Mouse (Mus musculus) liver, embryonic 15.5 days (tissue): ENCODE results near the gene Eif3j1. TPM values are rescaled to one million over a fixed set of nuclear protein-coding genes. Genes with fewer than 3 reads are reported as not detected.
"Not testable (repeated sequence)": the region's sequence is repeated elsewhere in the genome, so short reads cannot be mapped to it uniquely, and the experiment has no call there.

Source experiments
- ATAC-seq: fragments of 200-750 bp; cut with Nextera tagmentation; 2 replicates; pipeline ENCODE4 v1.8.0; 2017; ENCODE audit warnings: moderate number of reproducible peaks, mild to moderate bottlenecking, moderate library complexity; ENCODE audit not compliant: insufficient read depth
- H3K27ac ChIP-seq: fragments of 300-500 bp; sonication (generic); replicated peaks from 2 replicates; pipeline ENCODE4 v1.5.1; 2015; ENCODE audit warnings: mild to moderate bottlenecking, inconsistent platforms
- H3K27me3 ChIP-seq: fragments of 300-500 bp; sonication (generic); 2 replicates; pipeline ENCODE4 v1.6.1; 2015; ENCODE audit warnings: mild to moderate bottlenecking, inconsistent platforms
- H3K36me3 ChIP-seq: fragments of 300-500 bp; sonication (generic); replicated peaks from 2 replicates; pipeline ENCODE4 v1.6.1; 2015; ENCODE audit warnings: moderate library complexity, mild to moderate bottlenecking, inconsistent platforms
- H3K4me1 ChIP-seq: fragments of 300-500 bp; sonication (generic); replicated peaks from 2 replicates; pipeline ENCODE4 v1.6.1; 2015; ENCODE audit warnings: inconsistent platforms
- H3K4me2 ChIP-seq: fragments of 300-500 bp; sonication (generic); 2 replicates; pipeline ENCODE4 v1.6.1; 2015; ENCODE audit warnings: moderate library complexity, mild to moderate bottlenecking, inconsistent platforms
- H3K4me3 ChIP-seq: fragments of 300-500 bp; sonication (generic); replicated peaks from 2 replicates; pipeline ENCODE4 v1.5.1; 2015; ENCODE audit warnings: mild to moderate bottlenecking, inconsistent platforms
- H3K9ac ChIP-seq: fragments of 300-500 bp; sonication (generic); 2 replicates; pipeline ENCODE4 v1.6.1; 2015; ENCODE audit warnings: moderate library complexity, mild to moderate bottlenecking, inconsistent platforms
- H3K9me3 ChIP-seq: fragments of 300-500 bp; sonication (generic); replicated peaks from 2 replicates; pipeline ENCODE4 v1.6.1; 2016; ENCODE audit warnings: inconsistent platforms
- WGBS: fragments of 180-500 bp; shearing (Covaris S2); methylation state at CpG from one replicate; pipeline ENCODE4 v1.1.7; 2015; ENCODE audit warnings: mixed read lengths; ENCODE audit not compliant: insufficient replicate concordance; 5-methylcytosine and 5-hydroxymethylcytosine counted together
- polyA plus RNA-seq: library from polyadenylated mRNA; unstranded; fragments of >200 nt; fragmentation: Nextera tagmentation; extraction: Ambion mirVana; gene quantifications from 2 replicates; pipeline ENCODE4 v1.2.1, GENCODE M21; 2015

The Eif3j1 gene
- polyA plus RNA-seq, 1 experiment from 2014 or later = 8.7 TPM

- Histone ChIP-seq H3K9ac (no peak overlapping the region), H3K27me3 (no peaks in the 10 kb centered on the region), H3K36me3 (peaks cover 61% of the 10 kb centered on the region), H3K9me3 (no peaks in the 10 kb centered on the region), H3K27ac (no peak overlapping the region), H3K4me3 (no peak overlapping the region), H3K4me2 (no peak overlapping the region), H3K4me1 (no peaks in the 10 kb centered on the region)
- 77% methylated on average over 11 of the region's 11 CpGs for WGBS
- ATAC-seq = no peak
Measured at GRCm38 (mm10) chr2:122059365-122060115, 31.2 kb downstream of the Eif3j1 start.

GRCm38 (mm10) chr2:122065200-122065969 is 37.0 kb downstream of the Eif3j1 start:
- peaks cover 53% of the 10 kb centered on the region for H3K36me3 ChIP-seq
- 42% methylated on average over 14 of the region's 14 CpGs for WGBS
- no peak overlapping the region for H3K4me2 ChIP-seq
- no peak overlapping the region for H3K9ac ChIP-seq
- H3K4me3 ChIP-seq = no peak overlapping the region
- H3K27ac ChIP-seq = no peak overlapping the region
- ATAC-seq = no peak
- H3K4me1 ChIP-seq = no peaks in the 10 kb centered on the region
- no peaks in the 10 kb centered on the region for H3K27me3 ChIP-seq
- no peaks in the 10 kb centered on the region for H3K9me3 ChIP-seq

- H3K36me3 ChIP-seq = peaks cover 44% of the 10 kb centered on the region
- no peak for ATAC-seq
- H3K9me3 ChIP-seq = no peaks in the 10 kb centered on the region
- no peak overlapping the region for H3K27ac ChIP-seq
- no peaks in the 10 kb centered on the region for H3K27me3 ChIP-seq
- no peak overlapping the region for H3K4me2 ChIP-seq
- WGBS = 75% methylated on average over 8 of the region's 8 CpGs
- H3K9ac ChIP-seq = no peak overlapping the region
- no peaks in the 10 kb centered on the region for H3K4me1 ChIP-seq
- no peak overlapping the region for H3K4me3 ChIP-seq
Measured at GRCm38 (mm10) chr2:122066241-122066640, 37.9 kb downstream of the Eif3j1 start.

GRCm38 (mm10) chr2:122069144-122069912 is 41.0 kb downstream of the Eif3j1 start:
- no peak overlapping the region for H3K4me2 ChIP-seq
- no peak overlapping the region for H3K27ac ChIP-seq
- peaks cover 35% of the 10 kb centered on the region for H3K36me3 ChIP-seq
- no peak overlapping the region for H3K4me3 ChIP-seq
- H3K27me3 ChIP-seq = no peaks in the 10 kb centered on the region
- ATAC-seq = no peak
- H3K9me3 ChIP-seq = no peaks in the 10 kb centered on the region
- H3K4me1 ChIP-seq = no peaks in the 10 kb centered on the region
- H3K9ac ChIP-seq = no peak overlapping the region
- WGBS = 62% methylated on average over 6 of the region's 6 CpGs

GRCm38 (mm10) chr2:122069922-122070321 is 41.6 kb downstream of the Eif3j1 start:
- Histone ChIP-seq H3K27me3 (no peaks in the 10 kb centered on the region), H3K27ac (no peak overlapping the region), H3K9me3 (no peaks in the 10 kb centered on the region), H3K4me1 (no peaks in the 10 kb centered on the region), H3K4me2 (no peak overlapping the region), H3K9ac (no peak overlapping the region), H3K36me3 (peaks cover 29% of the 10 kb centered on the region), H3K4me3 (no peak overlapping the region)
- ATAC-seq = no peak
- WGBS = 26% methylated on average over 5 of the region's 5 CpGs

- Histone ChIP-seq H3K9me3 (no peaks in the 10 kb centered on the region), H3K9ac (no peak overlapping the region), H3K36me3 (peaks cover 43% of the 10 kb centered on the region), H3K4me3 (no peak overlapping the region), H3K4me2 (no peak overlapping the region), H3K27ac (no peak overlapping the region), H3K27me3 (no peaks in the 10 kb centered on the region), H3K4me1 (no peaks in the 10 kb centered on the region; the same call in 1 of the 2 replicates)
- 70% methylated on average over 7 of the region's 7 CpGs for WGBS
- peak; percentile 63 for ATAC-seq
Measured at GRCm38 (mm10) chr2:122081728-122082456, 53.5 kb downstream of the Eif3j1 start.

GRCm38 (mm10) chr2:122086446-122086845 is 58.1 kb downstream of the Eif3j1 start:
- no peaks in the 10 kb centered on the region for H3K27me3 ChIP-seq
- H3K4me2 ChIP-seq = no peak overlapping the region
- no peaks in the 10 kb centered on the region; the same call in 1 of the 2 replicates for H3K4me1 ChIP-seq
- 76% methylated on average over 4 of the region's 4 CpGs for WGBS
- no peak for ATAC-seq
- no peak overlapping the region for H3K27ac ChIP-seq
- peaks cover 49% of the 10 kb centered on the region for H3K36me3 ChIP-seq
- no peaks in the 10 kb centered on the region for H3K9me3 ChIP-seq
- H3K4me3 ChIP-seq = no peak overlapping the region
- no peak overlapping the region for H3K9ac ChIP-seq

GRCm38 (mm10) chr2:122093844-122094243 is 65.5 kb downstream of the Eif3j1 start:
- H3K9ac ChIP-seq = no peak overlapping the region
- H3K36me3 ChIP-seq = peaks cover 67% of the 10 kb centered on the region
- H3K9me3 ChIP-seq = no peaks in the 10 kb centered on the region
- no peaks in the 10 kb centered on the region for H3K4me1 ChIP-seq
- 81% methylated on average over 4 of the region's 4 CpGs for WGBS
- no peak overlapping the region for H3K27ac ChIP-seq
- no peak overlapping the region for H3K4me3 ChIP-seq
- no peak for ATAC-seq
- no peak overlapping the region for H3K4me2 ChIP-seq
- H3K27me3 ChIP-seq = no peaks in the 10 kb centered on the region

GRCm38 (mm10) chr2:122097686-122098085 is 69.3 kb downstream of the Eif3j1 start:
- H3K9ac ChIP-seq, H3K27ac ChIP-seq, H3K4me3 ChIP-seq, H3K9me3 ChIP-seq, H3K4me2 ChIP-seq, H3K4me1 ChIP-seq, H3K27me3 ChIP-seq: not testable (repeated sequence)
- ATAC-seq = peak; percentile 42; the same call in 1 of the 2 replicates
- H3K36me3 ChIP-seq = peaks cover 63% of the 10 kb centered on the region
- 67% methylated on average over 5 of the region's 5 CpGs for WGBS

GRCm38 (mm10) chr2:122102070-122102469 is 73.7 kb downstream of the Eif3j1 start:
- H3K27ac ChIP-seq = no peak overlapping the region
- no peak overlapping the region for H3K9ac ChIP-seq
- H3K36me3 ChIP-seq = peaks cover 39% of the 10 kb centered on the region
- H3K4me1 ChIP-seq = no peaks in the 10 kb centered on the region
- H3K27me3 ChIP-seq = no peaks in the 10 kb centered on the region
- no peaks in the 10 kb centered on the region for H3K9me3 ChIP-seq
- no peak for ATAC-seq
- H3K4me2 ChIP-seq = no peak overlapping the region
- no peak overlapping the region for H3K4me3 ChIP-seq
